Mouse (Mus musculus): ENCODE results near the gene Bik. TPM values are rescaled to one million over a fixed set of nuclear protein-coding genes. Genes with fewer than 3 reads are reported as not detected.

Bik gene
- polyA plus RNA-seq, 1 experiment from 2014 or later = 2.2 TPM

DNA sequence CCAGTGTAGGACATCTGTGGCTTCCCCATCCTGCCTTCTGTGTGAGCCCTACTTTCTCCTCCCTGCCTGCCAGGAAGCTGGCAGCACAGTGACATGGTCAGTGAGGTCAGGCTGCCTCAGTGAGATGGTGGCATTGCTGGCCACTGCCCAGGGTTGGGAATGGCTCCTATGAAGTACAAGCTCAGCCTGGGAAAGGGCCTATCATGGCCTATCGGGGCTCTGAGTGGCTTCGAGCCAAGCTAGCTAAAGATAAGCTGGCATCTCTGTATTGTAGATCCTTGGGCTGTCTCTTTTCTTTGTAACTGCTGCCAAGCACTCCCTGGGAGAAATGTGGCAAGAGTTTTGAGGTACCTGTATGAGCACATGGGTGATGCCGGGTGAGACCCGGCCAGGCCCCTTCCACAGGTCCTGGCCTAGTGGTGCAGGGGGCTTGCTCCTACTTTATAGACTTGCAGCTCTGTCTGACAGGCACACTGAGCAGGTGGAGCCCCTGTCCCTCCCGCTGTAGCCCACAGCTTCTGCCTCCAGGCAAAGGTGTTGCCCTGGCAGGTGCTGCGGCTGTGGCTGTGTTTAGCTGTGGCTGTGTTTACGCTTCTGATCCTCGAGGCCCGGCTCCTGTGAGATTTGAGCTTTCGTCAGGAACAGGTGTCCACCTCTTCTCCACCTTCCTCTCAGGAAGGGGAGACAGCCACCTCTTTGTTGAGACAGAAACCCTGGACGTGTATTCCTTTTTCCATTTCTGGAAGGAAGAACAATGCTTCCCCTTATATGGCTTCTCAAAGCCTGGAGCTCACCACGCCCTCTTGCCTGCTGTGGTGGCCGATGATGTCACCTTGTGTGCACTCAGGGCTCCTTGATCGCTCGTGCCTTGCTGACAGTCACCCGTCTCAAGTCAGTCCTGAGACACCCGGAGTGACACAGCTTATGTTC is 8.6 kb downstream of the Bik start:
- H3K27ac ChIP-seq = peak overlapping the region; percentile 46
- no peak overlapping the region for H3K4me3 ChIP-seq
- H3K36me3 ChIP-seq = no peaks in the 10 kb centered on the region
- H3K27me3 ChIP-seq (ENCODE audit: insufficient read depth, poor library complexity, severe bottlenecking) = no peaks in the 10 kb centered on the region
- H3K9me3 ChIP-seq = 0 out of 2 replicates have a peak, but pooled peaks cover 2% of the 10 kb centered on the region
- H3K4me1 ChIP-seq (replicated peaks) = peaks cover 3% of the 10 kb centered on the region; the same call in 1 of the 2 replicates
- 85% methylated on average over 17 of the region's 17 CpGs for WGBS
- DNase-seq (ENCODE audit: low spot score) = no peak

DNA sequence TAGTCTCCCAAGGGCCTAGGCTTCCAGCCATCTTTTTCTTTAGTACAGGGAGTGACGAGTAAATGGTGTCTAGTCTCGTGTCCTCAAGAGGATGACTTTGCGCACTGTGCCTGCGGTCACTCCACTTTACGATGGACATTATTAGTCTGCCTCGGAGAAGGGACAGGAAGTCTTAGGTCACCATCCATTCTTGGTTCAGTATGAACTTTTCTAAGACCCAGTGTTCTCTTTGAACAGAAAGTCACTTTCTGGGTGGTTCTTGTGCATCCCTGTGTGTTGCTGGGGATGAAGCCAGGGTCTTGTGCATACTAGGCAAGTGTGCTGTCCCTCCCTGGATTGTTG is 9.2 kb downstream of the Bik start:
- 92% methylated on average over 6 of the region's 6 CpGs for WGBS
- Histone ChIP-seq H3K27ac (peak overlapping the region; percentile 46; the same call in 1 of the 2 replicates), H3K4me1 (replicated peaks) (peaks cover 3% of the 10 kb centered on the region; the same call in 1 of the 2 replicates), H3K27me3 (ENCODE audit: insufficient read depth, poor library complexity, severe bottlenecking) (no peaks in the 10 kb centered on the region), H3K9me3 (0 out of 2 replicates have a peak, but pooled peaks cover 2% of the 10 kb centered on the region), H3K4me3 (no peak overlapping the region), H3K36me3 (no peaks in the 10 kb centered on the region)
- no peak for DNase-seq (ENCODE audit: low spot score)

- H3K27me3 ChIP-seq (ENCODE audit: insufficient read depth, poor library complexity, severe bottlenecking) = no peaks in the 10 kb centered on the region
These were observed 12.2 kb downstream of the Bik start for GRCm38 (mm10) chr15:83538855-83539254.

GRCm38 (mm10) chr15:83539905-83540304 is 13.2 kb downstream of the Bik start:
- H3K27ac ChIP-seq = no peak overlapping the region
- H3K4me1 ChIP-seq (replicated peaks) = peaks cover 2% of the 10 kb centered on the region; the same call in 1 of the 2 replicates
- 79% methylated on average over 4 of the region's 4 CpGs for WGBS
- H3K4me3 ChIP-seq = no peak overlapping the region
- H3K27me3 ChIP-seq (ENCODE audit: insufficient read depth, poor library complexity, severe bottlenecking) = no peaks in the 10 kb centered on the region
- peaks cover 7% of the 10 kb centered on the region for H3K36me3 ChIP-seq
- 0 out of 2 replicates have a peak, but pooled peaks cover 2% of the 10 kb centered on the region for H3K9me3 ChIP-seq
- DNase-seq (ENCODE audit: low spot score) = no peak

More at GRCm38 (mm10) chr15:83538855-83539254, 12.2 kb downstream of the Bik start:
- Histone ChIP-seq H3K36me3 (no peaks in the 10 kb centered on the region), H3K9me3 (0 out of 2 replicates have a peak, but pooled peaks cover 2% of the 10 kb centered on the region), H3K27ac (no peak overlapping the region), H3K4me3 (no peak overlapping the region), H3K4me1 (replicated peaks) (peaks cover 3% of the 10 kb centered on the region; the same call in 1 of the 2 replicates)
- DNase-seq (ENCODE audit: low spot score) = no peak
- 94% methylated on average over 2 of the region's 2 CpGs for WGBS

- no peak overlapping the region for H3K27ac ChIP-seq
- 84% methylated on average over 9 of the region's 9 CpGs for WGBS
- H3K4me3 ChIP-seq = no peak overlapping the region
- no peak for DNase-seq (ENCODE audit: low spot score)
- H3K9me3 ChIP-seq = 0 out of 2 replicates have a peak, but pooled peaks cover 2% of the 10 kb centered on the region
- peaks cover 26% of the 10 kb centered on the region for H3K36me3 ChIP-seq
- H3K27me3 ChIP-seq (ENCODE audit: insufficient read depth, poor library complexity, severe bottlenecking) = no peaks in the 10 kb centered on the region
- H3K4me1 ChIP-seq (replicated peaks) = 0 out of 2 replicates have a peak, but pooled peaks cover 2% of the 10 kb centered on the region
These were observed 15.1 kb downstream of the Bik start for GRCm38 (mm10) chr15:83541647-83542287.

GRCm38 (mm10) chr15:83546029-83546428 is 19.4 kb downstream of the Bik start:
- no peak for DNase-seq (ENCODE audit: low spot score)
- H3K4me1 ChIP-seq (replicated peaks) = 0 out of 2 replicates have a peak, but pooled peaks cover 2% of the 10 kb centered on the region
- peaks cover 68% of the 10 kb centered on the region for H3K36me3 ChIP-seq
- H3K4me3 ChIP-seq = no peak overlapping the region
- no peak overlapping the region for H3K27ac ChIP-seq
- 86% methylated on average over 7 of the region's 7 CpGs for WGBS
- H3K27me3 ChIP-seq (ENCODE audit: insufficient read depth, poor library complexity, severe bottlenecking) = no peaks in the 10 kb centered on the region
- no peaks in the 10 kb centered on the region for H3K9me3 ChIP-seq

- Histone ChIP-seq H3K36me3 (peaks cover 79% of the 10 kb centered on the region), H3K27ac (no peak overlapping the region), H3K4me1 (replicated peaks) (0 out of 2 replicates have a peak, but pooled peaks cover 2% of the 10 kb centered on the region), H3K4me3 (no peak overlapping the region), H3K27me3 (ENCODE audit: insufficient read depth, poor library complexity, severe bottlenecking) (no peaks in the 10 kb centered on the region), H3K9me3 (no peaks in the 10 kb centered on the region)
- WGBS = 91% methylated on average over 8 of the region's 8 CpGs
- DNase-seq (ENCODE audit: low spot score) = no peak
These were observed 20.5 kb downstream of the Bik start for GRCm38 (mm10) chr15:83547144-83547543.

GRCm38 (mm10) chr15:83550137-83550536 is 23.5 kb downstream of the Bik start:
- no peak for DNase-seq (ENCODE audit: low spot score)
- Histone ChIP-seq H3K36me3 (peaks cover 84% of the 10 kb centered on the region), H3K27ac (no peak overlapping the region), H3K27me3 (ENCODE audit: insufficient read depth, poor library complexity, severe bottlenecking) (no peaks in the 10 kb centered on the region), H3K9me3 (no peaks in the 10 kb centered on the region), H3K4me1 (replicated peaks) (peaks cover 9% of the 10 kb centered on the region), H3K4me3 (no peak overlapping the region)
- 86% methylated on average over 2 of the region's 2 CpGs for WGBS

GRCm38 (mm10) chr15:83553831-83554230 is 27.2 kb downstream of the Bik start:
- no peak overlapping the region for H3K27ac ChIP-seq
- peaks cover 16% of the 10 kb centered on the region for H3K4me1 ChIP-seq (replicated peaks)
- H3K36me3 ChIP-seq = peaks cover 47% of the 10 kb centered on the region
- no peaks in the 10 kb centered on the region for H3K27me3 ChIP-seq (ENCODE audit: insufficient read depth, poor library complexity, severe bottlenecking)
- no peak overlapping the region for H3K4me3 ChIP-seq
- no peak for DNase-seq (ENCODE audit: low spot score)
- no peaks in the 10 kb centered on the region for H3K9me3 ChIP-seq

DNA sequence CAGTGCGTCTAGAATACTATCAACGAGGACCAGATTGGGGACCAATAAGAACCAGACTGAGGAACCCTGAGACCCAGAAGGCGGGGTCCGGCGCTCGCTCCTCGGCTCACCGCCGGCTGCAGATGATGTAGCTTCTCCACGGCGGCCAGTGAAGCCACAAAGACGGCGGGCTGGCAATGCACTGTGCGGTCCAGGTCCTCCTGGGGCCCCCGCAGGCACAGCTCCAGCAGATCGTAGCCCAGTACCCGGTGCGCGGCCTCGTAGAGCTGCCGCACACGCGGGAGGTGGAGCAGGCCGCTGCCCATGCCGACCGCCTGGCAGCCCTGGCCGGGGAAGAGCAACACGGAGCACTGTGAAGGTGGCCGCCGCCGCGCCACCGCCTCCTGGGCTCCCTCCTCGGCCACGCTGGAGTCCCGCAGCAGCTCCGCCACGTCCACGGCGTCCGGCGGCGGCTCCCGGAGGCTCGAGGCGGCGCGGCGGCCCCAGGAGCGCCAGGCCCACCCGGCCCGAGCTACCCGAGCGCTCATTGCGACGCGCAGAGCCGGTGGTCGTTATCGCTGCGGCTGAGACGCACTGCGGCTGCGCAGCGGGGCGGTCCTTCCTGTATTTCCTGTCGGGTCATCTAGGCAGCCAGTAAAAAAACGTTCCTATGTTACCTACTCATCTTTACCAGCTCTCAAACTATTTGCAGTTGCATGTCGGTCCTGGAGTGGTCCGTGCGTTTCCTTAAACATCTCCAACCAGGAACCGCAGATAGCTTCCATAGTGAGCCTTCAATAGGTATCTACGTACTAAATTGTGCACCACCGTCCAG is 28.7 kb downstream of the Bik start:
- H3K27ac ChIP-seq = peak overlapping the region; percentile 96
- WGBS = under 1% methylated on average over 74 of the region's 74 CpGs
- H3K27me3 ChIP-seq (ENCODE audit: insufficient read depth, poor library complexity, severe bottlenecking) = no peaks in the 10 kb centered on the region
- peak overlapping the region; percentile 77 for H3K4me3 ChIP-seq
- H3K36me3 ChIP-seq = peaks cover 32% of the 10 kb centered on the region
- DNase-seq (ENCODE audit: low spot score) = peak; percentile 90
- no peaks in the 10 kb centered on the region for H3K9me3 ChIP-seq
- H3K4me1 ChIP-seq (replicated peaks) = peaks cover 16% of the 10 kb centered on the region

- 59% methylated on average over 5 of the region's 5 CpGs for WGBS
- H3K4me3 ChIP-seq = no peak overlapping the region
- H3K36me3 ChIP-seq = no peaks in the 10 kb centered on the region
- H3K9me3 ChIP-seq = no peaks in the 10 kb centered on the region
- H3K4me1 ChIP-seq (replicated peaks) = peaks cover 23% of the 10 kb centered on the region
- H3K27me3 ChIP-seq (ENCODE audit: insufficient read depth, poor library complexity, severe bottlenecking) = peaks cover 18% of the 10 kb centered on the region
- DNase-seq (ENCODE audit: low spot score) = no peak
- no peak overlapping the region for H3K27ac ChIP-seq
These were observed 34.3 kb downstream of the Bik start for GRCm38 (mm10) chr15:83560941-83561477.

DNA sequence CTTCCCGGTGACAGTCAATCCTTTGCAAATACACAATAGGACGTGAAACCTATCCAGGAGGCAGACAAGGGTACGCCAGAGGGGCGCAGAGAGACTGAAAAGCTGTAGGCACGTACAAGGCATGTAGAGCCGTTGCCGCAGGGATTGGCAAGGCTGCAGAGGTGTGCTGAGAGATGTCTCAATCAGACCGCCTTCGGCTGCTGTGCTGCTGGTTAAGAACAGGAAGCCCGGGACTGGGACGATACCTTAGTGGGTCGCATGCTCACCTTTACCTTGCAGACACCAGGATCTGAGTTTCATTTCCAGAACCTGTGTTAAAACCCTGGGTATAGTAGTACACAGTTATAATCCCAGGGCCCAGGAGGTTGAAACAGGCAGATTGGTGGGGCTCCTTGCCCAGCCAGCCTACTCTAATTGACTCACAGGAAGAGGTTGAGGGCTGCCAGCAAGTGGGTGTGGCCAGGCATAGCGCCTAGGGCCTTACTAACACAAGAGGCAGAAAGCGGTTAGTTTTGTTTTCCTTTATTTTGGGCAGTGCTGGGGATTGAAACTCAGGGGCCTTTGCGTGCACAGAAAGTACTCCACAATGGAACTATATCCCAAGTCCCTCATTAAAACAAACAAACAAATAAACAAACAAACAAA is 36.1 kb downstream of the Bik start:
- Histone ChIP-seq H3K27ac (no peak overlapping the region), H3K36me3 (no peaks in the 10 kb centered on the region), H3K4me3 (peak overlapping the region; percentile 59), H3K27me3 (ENCODE audit: insufficient read depth, poor library complexity, severe bottlenecking) (peaks cover 18% of the 10 kb centered on the region), H3K4me1 (replicated peaks) (peaks cover 22% of the 10 kb centered on the region), H3K9me3 (no peaks in the 10 kb centered on the region)
- peak; percentile 21 for DNase-seq (ENCODE audit: low spot score)
- WGBS = 32% methylated on average over 15 of the region's 15 CpGs

Data from hindbrain, embryonic 10.5 days (tissue).